Mouse (Mus musculus) lung, embryonic 16.5 days (tissue): Measurements from ENCODE around the gene Ndufb7. TPM values are rescaled to one million over a fixed set of nuclear protein-coding genes. Genes with fewer than 3 reads are reported as not detected.

Experiments used
- ATAC-seq: fragments of 200-750 bp; cut with Nextera tagmentation; 2 replicates; pipeline ENCODE4 v1.8.0; 2017; ENCODE audit warnings: low read depth, mild to moderate bottlenecking, moderate library complexity
- H3K27ac ChIP-seq: fragments of 300-500 bp; sonication (generic); 2 replicates; pipeline ENCODE4 v1.5.1; 2014; ENCODE audit warnings: mild to moderate bottlenecking, control low read depth, low read length
- H3K27me3 ChIP-seq: fragments of 300-500 bp; sonication (generic); 2 replicates; pipeline ENCODE4 v1.6.1; 2014; ENCODE audit warnings: low read depth, low read length, mixed read lengths; ENCODE audit not compliant: control insufficient read depth, insufficient read depth
- H3K36me3 ChIP-seq: fragments of 300-500 bp; sonication (generic); 2 replicates; pipeline ENCODE4 v1.6.1; 2014; ENCODE audit warnings: low read length; ENCODE audit not compliant: control insufficient read depth, insufficient read depth
- H3K4me1 ChIP-seq: fragments of 300-500 bp; sonication (generic); replicated peaks from 2 replicates; pipeline ENCODE4 v1.6.1; 2014; ENCODE audit warnings: low read length, mixed read lengths; ENCODE audit not compliant: control insufficient read depth, insufficient read depth
- H3K4me2 ChIP-seq: fragments of 300-500 bp; sonication (generic); 2 replicates; pipeline ENCODE4 v1.6.1; 2014; ENCODE audit warnings: low read depth, low read length, control low read depth
- H3K4me3 ChIP-seq: fragments of 300-500 bp; sonication (generic); 2 replicates; pipeline ENCODE4 v1.5.1; 2014; ENCODE audit warnings: mild to moderate bottlenecking, low read length, control low read depth
- H3K9ac ChIP-seq: fragments of 300-500 bp; sonication (generic); 2 replicates; pipeline ENCODE4 v1.6.1; 2014; ENCODE audit warnings: low read length, control low read depth
- H3K9me3 ChIP-seq: fragments of 300-500 bp; sonication (generic); 2 replicates; pipeline ENCODE4 v1.6.1; 2016; ENCODE audit warnings: low read length; ENCODE audit not compliant: control insufficient read depth
- WGBS: fragments of 180-500 bp; shearing (Covaris S2); extraction: QIAGEN DNeasy Blood & Tissue Kit; methylation state at CpG from one replicate; pipeline ENCODE4 v1.1.7; 2014; 5-methylcytosine and 5-hydroxymethylcytosine counted together
- polyA plus RNA-seq: library from polyadenylated mRNA; unstranded; fragments of >200 nt; fragmentation: Nextera tagmentation; extraction: Ambion mirVana; gene quantifications from 2 replicates; pipeline ENCODE4 v1.2.1, GENCODE M21; 2015

The Ndufb7 gene
- polyA plus RNA-seq, 1 experiment from 2014 or later = 350 TPM

- peaks cover 42% of the 10 kb centered on the region for H3K4me1 ChIP-seq
- no peak for ATAC-seq
- peaks cover 19% of the 10 kb centered on the region for H3K36me3 ChIP-seq
- H3K9ac ChIP-seq = peak overlapping the region; percentile 30; the same call in 1 of the 2 replicates
- H3K27ac ChIP-seq = peak overlapping the region; percentile 97
- no peak overlapping the region for H3K4me3 ChIP-seq
- no peak overlapping the region for H3K4me2 ChIP-seq
- WGBS = 63% methylated on average over 15 of the region's 15 CpGs
- H3K9me3 ChIP-seq = no peaks in the 10 kb centered on the region
- H3K27me3 ChIP-seq = no peaks in the 10 kb centered on the region
These were observed 8.3 kb downstream of the Ndufb7 start for GRCm38 (mm10) chr8:83574631-83575315.

GRCm38 (mm10) chr8:83575561-83576515, 9.4 kb downstream of the Ndufb7 start:
- 55% methylated on average over 17 of the region's 17 CpGs for WGBS
- Histone ChIP-seq H3K27ac (peak overlapping the region; percentile 97), H3K4me3 (no peak overlapping the region), H3K9ac (peak overlapping the region; percentile 51; the same call in 1 of the 2 replicates), H3K9me3 (no peaks in the 10 kb centered on the region), H3K4me2 (peak overlapping the region; percentile 31; the same call in 1 of the 2 replicates), H3K4me1 (peaks cover 42% of the 10 kb centered on the region), H3K36me3 (peaks cover 19% of the 10 kb centered on the region), H3K27me3 (no peaks in the 10 kb centered on the region)
- peak; percentile 40 for ATAC-seq

GRCm38 (mm10) chr8:83576516-83576895, 10.0 kb downstream of the Ndufb7 start:
- Histone ChIP-seq H3K27ac (peak overlapping the region; percentile 97), H3K4me3 (no peak overlapping the region), H3K4me1 (peaks cover 42% of the 10 kb centered on the region), H3K9me3 (no peaks in the 10 kb centered on the region), H3K36me3 (peaks cover 14% of the 10 kb centered on the region), H3K9ac (peak overlapping the region; percentile 53), H3K4me2 (no peak overlapping the region), H3K27me3 (no peaks in the 10 kb centered on the region)
- peak; percentile 44 for ATAC-seq
- 44% methylated on average over 2 of the region's 4 CpGs for WGBS

- Histone ChIP-seq H3K27ac (peak overlapping the region; percentile 97), H3K9me3 (no peaks in the 10 kb centered on the region), H3K4me2 (peak overlapping the region; percentile 32; the same call in 1 of the 2 replicates), H3K4me1 (peaks cover 42% of the 10 kb centered on the region), H3K4me3 (no peak overlapping the region), H3K36me3 (peaks cover 11% of the 10 kb centered on the region), H3K9ac (peak overlapping the region; percentile 53), H3K27me3 (no peaks in the 10 kb centered on the region)
- ATAC-seq = no peak
- 60% methylated on average over 4 of the region's 4 CpGs for WGBS
These were observed 10.4 kb downstream of the Ndufb7 start for GRCm38 (mm10) chr8:83576921-83577320.

- Histone ChIP-seq H3K4me2 (no peak overlapping the region; the same call in 1 of the 2 replicates), H3K36me3 (peaks cover 7% of the 10 kb centered on the region), H3K4me3 (no peak overlapping the region), H3K27me3 (no peaks in the 10 kb centered on the region), H3K9ac (peak overlapping the region; percentile 53), H3K27ac (peak overlapping the region; percentile 97), H3K9me3 (no peaks in the 10 kb centered on the region), H3K4me1 (peaks cover 42% of the 10 kb centered on the region)
- no peak for ATAC-seq
- 34% methylated on average over 9 of the region's 9 CpGs for WGBS
These were observed 10.9 kb downstream of the Ndufb7 start for GRCm38 (mm10) chr8:83577384-83577791.

- peaks cover 43% of the 10 kb centered on the region for H3K4me1 ChIP-seq
- no peaks in the 10 kb centered on the region; the same call in 1 of the 2 replicates for H3K36me3 ChIP-seq
- ATAC-seq = no peak
These were observed 11.9 kb downstream of the Ndufb7 start for GRCm38 (mm10) chr8:83578131-83579055.

GRCm38 (mm10) chr8:83579676-83580075, 13.2 kb downstream of the Ndufb7 start:
- 82% methylated on average over 8 of the region's 8 CpGs for WGBS
- no peak overlapping the region for H3K27ac ChIP-seq
- peaks cover 43% of the 10 kb centered on the region for H3K4me1 ChIP-seq
- peaks cover 5% of the 10 kb centered on the region for H3K36me3 ChIP-seq
- H3K27me3 ChIP-seq = no peaks in the 10 kb centered on the region
- H3K4me2 ChIP-seq = no peak overlapping the region
- H3K4me3 ChIP-seq = no peak overlapping the region
- ATAC-seq = no peak
- H3K9ac ChIP-seq = no peak overlapping the region
- H3K9me3 ChIP-seq = no peaks in the 10 kb centered on the region

More at GRCm38 (mm10) chr8:83578131-83579055, 11.9 kb downstream of the Ndufb7 start:
- Histone ChIP-seq H3K9ac (peak overlapping the region; percentile 22; the same call in 1 of the 2 replicates), H3K4me2 (no peak overlapping the region), H3K27ac (peak overlapping the region; percentile 61), H3K27me3 (no peaks in the 10 kb centered on the region), H3K9me3 (no peaks in the 10 kb centered on the region), H3K4me3 (no peak overlapping the region)
- 57% methylated on average over 17 of the region's 17 CpGs for WGBS

GRCm38 (mm10) chr8:83580826-83581225, 14.4 kb downstream of the Ndufb7 start:
- Histone ChIP-seq H3K9me3 (no peaks in the 10 kb centered on the region), H3K4me1 (peaks cover 31% of the 10 kb centered on the region), H3K4me3 (no peak overlapping the region), H3K27ac (no peak overlapping the region; the same call in 1 of the 2 replicates), H3K9ac (no peak overlapping the region), H3K36me3 (peaks cover 5% of the 10 kb centered on the region), H3K4me2 (no peak overlapping the region), H3K27me3 (no peaks in the 10 kb centered on the region)
- WGBS = 83% methylated on average over 8 of the region's 8 CpGs
- ATAC-seq = no peak
